Mouse (Mus musculus): ENCODE results near the gene Scamp1.
"Not testable (repeated sequence)": the region's sequence is repeated elsewhere in the genome, so short reads cannot be mapped to it uniquely, and the experiment has no call there.

Scamp1 gene

GRCm38 (mm10) chr13:94285281-94285871 is at the start of gene Scamp1:
Scamp1 (minus strand) TSS chr13:94285857.
- peak; percentile 94 to 97 for DNase-seq

- no peak for DNase-seq
Measured at GRCm38 (mm10) chr13:94330392-94330979, 44.8 kb upstream of the Scamp1 start.

- DNase-seq, result not testable (repeated sequence)
Measured at GRCm38 (mm10) chr13:94329005-94329404, 43.3 kb upstream of the Scamp1 start.

- no peak for DNase-seq
Measured at GRCm38 (mm10) chr13:94328063-94328462, 42.4 kb upstream of the Scamp1 start.

GRCm38 (mm10) chr13:94322475-94322874 is 36.8 kb upstream of the Scamp1 start:
- DNase-seq, result no peak

GRCm38 (mm10) chr13:94321094-94321792 is 35.6 kb upstream of the Scamp1 start:
- peak; percentile 15 to 16 for DNase-seq

DNA sequence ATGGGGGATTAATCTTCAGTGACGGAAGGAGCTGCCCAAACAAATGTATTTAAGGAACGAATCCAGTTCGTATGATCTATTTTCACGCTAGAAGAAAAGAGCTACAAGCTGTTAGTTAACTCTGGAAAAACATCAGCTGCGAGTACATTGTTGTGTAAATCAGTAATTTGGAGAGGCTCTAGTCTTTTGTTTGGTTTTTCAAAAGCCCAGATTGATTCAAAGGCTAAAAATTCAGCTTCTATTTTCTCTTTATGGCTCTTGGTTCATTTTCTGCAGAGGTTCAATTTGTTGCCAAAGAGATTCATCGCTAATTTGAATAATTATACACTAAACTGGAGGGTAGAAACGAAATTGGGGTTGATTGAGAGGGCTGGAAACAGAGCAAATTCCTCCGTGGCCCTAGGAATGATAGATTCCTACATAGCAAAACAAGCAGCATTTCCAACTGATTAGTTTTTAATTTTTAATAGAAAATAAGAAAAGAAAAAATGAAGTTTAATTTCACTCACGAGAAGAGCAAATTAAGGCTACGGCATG is 31.4 kb upstream of the Scamp1 start:
- DNase-seq, result no peak

- not testable (repeated sequence) for DNase-seq
Measured at GRCm38 (mm10) chr13:94312812-94313211, 27.2 kb upstream of the Scamp1 start.

GRCm38 (mm10) chr13:94308279-94308678 is 22.6 kb upstream of the Scamp1 start:
- no peak for DNase-seq

DNA sequence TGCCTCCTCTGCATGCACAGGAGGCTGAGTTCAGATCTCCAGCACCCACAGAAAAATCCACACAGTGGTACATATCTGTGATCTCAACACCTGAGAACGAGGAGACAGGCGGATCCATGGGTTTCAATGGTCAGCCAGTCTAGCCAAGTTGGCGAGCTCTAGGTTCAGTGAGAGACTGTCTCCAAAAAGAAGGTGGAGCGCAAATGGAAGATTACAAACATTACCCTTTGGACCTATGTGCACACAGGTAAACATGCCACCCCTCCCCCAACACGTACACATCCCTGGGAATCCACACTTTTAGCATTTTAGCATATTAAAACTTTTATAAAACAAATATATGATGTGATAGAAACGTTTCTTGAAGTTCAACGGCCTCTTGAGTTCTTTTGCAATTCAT is 21.9 kb upstream of the Scamp1 start:
- no peak for DNase-seq

DNA sequence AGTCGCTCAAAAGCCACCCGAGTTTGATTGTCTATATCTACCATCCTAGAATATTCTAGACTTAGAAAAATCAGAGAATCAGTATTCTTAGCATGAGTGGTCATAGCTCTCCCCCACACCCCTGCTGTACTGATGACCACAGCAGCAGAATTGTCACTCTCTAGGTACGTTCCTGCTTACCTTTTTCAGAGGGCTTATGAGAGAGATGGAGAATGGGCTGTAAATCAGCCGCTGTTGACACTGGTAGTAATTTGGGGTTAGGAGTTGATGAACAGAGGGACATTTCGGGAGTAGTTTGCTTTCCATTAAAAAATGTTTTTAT is 21.3 kb upstream of the Scamp1 start:
- DNase-seq, result no peak

DNA sequence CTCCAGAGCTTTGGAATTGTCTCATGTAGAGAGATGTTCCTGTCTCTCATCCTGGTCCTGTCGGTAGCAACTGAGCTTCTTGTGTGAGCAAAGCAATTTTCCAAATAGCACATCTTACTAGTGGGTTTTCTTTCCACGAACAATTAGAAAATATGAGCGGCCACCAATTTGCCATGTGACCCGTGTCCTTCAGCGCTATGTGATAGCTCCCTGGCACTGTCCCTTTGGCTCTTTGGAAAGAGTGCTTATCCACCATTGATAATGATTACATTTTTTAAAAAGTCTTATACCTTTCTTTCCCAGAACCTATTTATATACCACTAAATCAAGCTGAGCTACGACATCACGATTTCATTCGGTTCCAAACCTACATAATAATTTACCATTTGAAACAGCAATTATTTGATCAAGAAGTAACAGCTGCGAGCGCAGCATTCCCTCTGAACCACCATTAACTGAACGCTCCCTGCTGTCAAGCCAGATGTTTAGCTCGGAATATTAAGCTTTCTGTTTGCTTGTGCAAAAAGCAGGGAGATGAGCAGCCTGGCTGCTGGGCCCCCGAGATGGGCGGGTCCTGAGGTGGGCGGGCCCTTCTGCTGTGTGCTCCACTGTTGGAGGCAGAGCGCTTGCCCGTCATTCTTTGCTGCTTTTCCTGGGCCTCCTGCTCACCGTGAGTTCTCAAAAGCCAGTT is 20.8 kb upstream of the Scamp1 start:
- DNase-seq, result peak; percentile 40 to 42

DNA sequence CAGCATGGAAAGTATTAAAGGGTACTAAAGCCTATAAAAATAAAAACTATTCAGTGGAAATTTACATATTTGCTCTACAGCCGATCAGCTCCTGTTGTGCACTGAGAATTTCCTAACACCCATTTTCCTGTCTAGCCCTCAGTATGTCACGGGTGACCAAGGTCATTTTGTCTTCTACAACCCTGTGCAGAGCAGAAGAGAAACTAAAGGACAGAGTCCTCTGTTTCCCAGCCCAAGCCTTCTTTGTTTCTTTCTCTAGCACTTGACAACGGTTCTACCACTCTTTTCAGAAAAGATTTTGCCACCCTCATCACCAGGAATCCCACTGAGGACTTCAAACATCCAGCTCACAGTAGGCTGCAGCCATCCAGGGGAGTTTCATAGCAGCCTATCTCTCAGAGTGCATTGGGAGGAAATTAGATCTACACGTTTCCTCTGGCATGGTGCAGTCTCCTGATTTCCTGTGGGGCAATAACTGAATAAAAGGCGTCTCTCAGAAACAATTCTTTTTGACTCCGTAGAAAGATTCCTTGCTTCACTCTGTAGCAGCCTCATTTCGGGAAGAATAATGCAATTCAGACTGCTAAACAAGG is 15.4 kb upstream of the Scamp1 start:
- DNase-seq, result no peak

DNA sequence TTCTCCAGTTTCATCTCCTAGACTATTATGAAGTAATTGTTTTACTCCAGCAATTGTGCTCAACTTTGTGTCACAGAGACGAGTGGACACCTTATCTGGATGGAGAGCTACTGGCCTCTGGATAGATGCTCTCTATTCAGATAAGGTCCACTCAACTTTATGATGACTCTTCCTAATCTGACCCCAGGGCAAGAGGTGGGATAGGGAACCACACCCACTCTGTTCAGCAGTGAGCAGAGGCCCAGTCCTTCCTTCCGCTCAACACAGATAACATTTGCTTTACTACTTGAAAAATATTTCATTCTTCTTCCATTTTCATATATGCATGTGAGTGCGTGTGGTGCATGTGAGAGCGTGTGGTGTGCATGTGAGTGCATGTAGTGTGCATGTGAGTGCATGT is 14.6 kb upstream of the Scamp1 start:
- DNase-seq, result no peak

DNA sequence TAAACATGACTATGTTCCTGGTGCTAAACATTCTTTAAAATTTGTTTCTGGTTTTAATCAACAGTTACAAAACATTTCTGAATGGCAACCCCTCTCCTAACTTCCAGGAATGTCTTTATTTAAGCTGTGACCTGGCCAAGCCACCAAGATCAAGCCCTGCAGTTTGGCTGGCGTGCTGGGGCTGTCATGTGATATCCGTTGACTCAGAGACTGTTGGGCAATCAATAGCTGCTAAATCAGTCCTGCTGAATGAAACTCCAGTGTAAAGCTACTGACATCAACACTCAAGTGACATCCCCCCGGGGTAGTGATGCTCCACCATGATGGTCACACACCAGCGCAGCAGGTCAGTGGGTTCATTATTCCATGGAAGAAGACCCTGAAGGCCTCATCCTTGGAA is 12.7 kb upstream of the Scamp1 start:
- no peak for DNase-seq

- DNase-seq, result no peak
Measured at GRCm38 (mm10) chr13:94296371-94296770, 10.7 kb upstream of the Scamp1 start.

DNA sequence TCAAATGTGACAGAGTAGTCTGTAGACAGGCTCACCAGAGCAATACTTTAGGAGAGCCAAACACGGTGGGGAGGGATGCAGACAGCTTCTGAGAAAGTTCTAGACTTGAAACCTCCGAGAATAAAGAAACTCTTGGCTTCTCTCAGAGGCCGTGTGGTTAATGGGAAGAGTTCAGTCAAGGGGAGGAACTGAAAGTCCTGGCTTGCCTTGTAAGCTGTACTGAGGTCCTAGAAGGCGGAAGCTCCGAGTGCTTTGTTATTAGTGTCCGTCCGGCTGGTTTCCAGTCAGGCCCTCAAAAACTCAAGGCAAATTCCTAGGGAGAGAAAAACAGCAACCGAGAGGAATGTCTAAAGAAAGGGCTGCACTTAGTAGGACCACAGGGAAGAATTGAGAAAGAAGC is 10.3 kb upstream of the Scamp1 start:
- DNase-seq, result no peak

GRCm38 (mm10) chr13:94294886-94295285 is 9.2 kb upstream of the Scamp1 start:
- DNase-seq, result no peak

DNA sequence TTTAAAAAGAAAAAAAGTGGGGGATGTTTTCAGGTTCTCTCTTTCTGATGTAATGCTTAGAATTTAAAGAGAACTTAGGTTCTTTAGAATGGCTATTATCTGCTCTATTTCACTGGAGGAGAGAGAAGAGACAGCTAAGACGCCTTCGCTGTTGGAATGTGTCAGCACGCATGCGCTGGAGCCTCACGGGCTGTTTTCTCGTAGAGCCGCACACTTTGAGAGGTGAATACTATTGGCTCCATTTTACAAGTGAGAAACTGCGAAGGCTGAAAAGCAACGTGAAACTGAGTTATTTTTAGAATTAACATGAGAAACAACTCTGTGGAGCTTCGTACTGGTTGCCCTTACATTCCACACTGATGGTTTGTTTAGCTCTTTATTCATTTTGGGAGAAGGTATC is 8.3 kb upstream of the Scamp1 start:
- DNase-seq, result no peak

GRCm38 (mm10) chr13:94286195-94286594 is 538 bp upstream of the Scamp1 start:
- no peak for DNase-seq

DNA sequence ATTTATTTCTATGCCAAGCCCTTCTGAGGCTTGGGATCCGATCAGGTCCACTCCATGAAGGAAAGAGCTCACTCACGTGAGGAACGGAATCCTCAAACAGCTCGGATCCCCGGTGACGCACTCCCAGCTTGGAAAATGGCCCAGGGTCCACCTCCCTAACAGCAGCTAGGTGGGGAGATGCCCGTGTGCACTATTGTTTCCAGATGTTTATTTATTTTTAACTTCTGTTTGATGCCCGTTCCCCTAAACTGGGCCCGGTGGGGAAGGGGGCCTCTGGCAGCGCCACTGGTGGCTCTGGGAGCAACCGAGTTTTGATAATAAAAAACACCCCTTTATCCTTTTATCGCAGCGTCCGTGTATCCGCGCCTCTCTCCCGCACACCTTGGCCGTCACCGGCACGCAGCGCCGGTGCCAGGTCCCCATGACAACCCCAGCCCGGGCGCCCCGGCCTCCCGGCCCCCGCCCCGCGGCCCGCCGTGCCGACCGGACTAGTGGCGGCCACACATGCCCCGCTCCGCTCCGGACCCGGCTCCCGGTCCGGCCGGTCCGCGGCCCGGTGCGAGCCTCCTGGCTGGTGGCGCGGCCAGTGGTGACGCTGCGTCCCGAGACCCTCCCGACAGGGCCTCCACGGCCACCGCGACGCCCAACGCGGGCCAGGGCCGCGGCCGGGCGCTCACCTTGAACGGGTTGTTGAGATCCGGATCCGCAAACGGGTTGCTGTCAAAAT is 951 bp downstream of the Scamp1 start:
- peak; percentile 69 to 75 for DNase-seq

DNA sequence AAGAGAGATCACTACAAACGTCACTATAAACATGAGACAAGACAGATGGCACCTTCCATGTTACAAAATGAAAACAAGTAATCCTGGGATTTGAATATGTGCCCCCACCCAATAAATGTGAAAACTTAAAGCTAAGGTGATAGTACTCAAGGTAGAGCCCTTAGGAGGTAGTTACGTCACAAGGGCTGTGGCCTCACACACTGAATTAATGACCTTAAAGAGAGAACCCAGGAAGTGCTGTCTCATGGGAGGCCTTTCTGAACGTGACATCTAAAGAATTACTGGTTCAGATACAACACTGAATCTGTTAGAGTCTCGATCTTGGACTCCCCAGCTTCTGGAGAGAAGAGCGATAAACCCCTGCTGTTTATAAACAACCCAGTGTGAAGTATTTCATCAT is 6.2 kb downstream of the Scamp1 start:
- no peak for DNase-seq

GRCm38 (mm10) chr13:94271284-94271683 is 14.4 kb downstream of the Scamp1 start:
- peak; percentile 75 to 76 for DNase-seq
